Mouse (Mus musculus): ENCODE data around the gene Capn10. TPM values are rescaled to one million over a fixed set of nuclear protein-coding genes. Genes with fewer than 3 reads are reported as not detected.
"Not testable (repeated sequence)": the region's sequence is repeated elsewhere in the genome, so short reads cannot be mapped to it uniquely, and the experiment has no call there.

Capn10 gene
- polyA plus RNA-seq, 1 experiment from 2014 or later, result 31.6 TPM

DNA sequence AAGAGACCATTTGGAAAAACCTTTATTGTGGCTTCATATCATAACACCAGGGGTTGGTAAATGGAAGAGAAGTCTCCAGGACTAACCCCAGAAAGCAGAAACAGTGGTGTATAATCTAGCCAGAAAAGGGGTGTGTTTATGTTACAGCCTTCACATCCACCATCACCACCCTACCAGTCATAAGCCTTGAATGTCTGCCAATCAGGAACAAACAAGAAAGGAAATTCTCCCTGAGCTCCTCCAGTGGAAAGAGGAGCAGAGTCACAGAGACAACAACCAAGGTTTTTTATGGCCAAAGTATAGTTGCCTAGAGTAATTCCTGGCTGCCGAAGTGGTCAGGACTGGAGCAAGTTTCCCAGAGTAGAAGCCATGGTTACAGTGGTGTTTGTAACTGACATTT, 24.8 kb downstream of the Capn10 start:
- H3K9ac ChIP-seq (ENCODE audit: low read depth, low read length), result no peak overlapping the region
- no peak for TF ChIP-seq CTCF (IDR thresholded peaks at IDR 0.05; ENCODE audit: low read depth)
- ATAC-seq, result no peak
- 66% methylated on average over 1 of the region's 1 CpGs for WGBS
- no peak overlapping the region for H3K4me2 ChIP-seq (replicated peaks; ENCODE audit: low read depth)
- H3K27me3 ChIP-seq (replicated peaks; ENCODE audit: control insufficient read depth, insufficient read depth, low read length), result no peaks in the 10 kb centered on the region
- no peak overlapping the region for H3K4me3 ChIP-seq (ENCODE audit: low read depth, low read length)
- H3K27ac ChIP-seq (ENCODE audit: low read depth, low read length), result no peak overlapping the region
- H3K9me3 ChIP-seq (ENCODE audit: control insufficient read depth), result no peaks in the 10 kb centered on the region
- no peaks in the 10 kb centered on the region for H3K4me1 ChIP-seq (replicated peaks; ENCODE audit: control insufficient read depth, insufficient read depth, low read length)
- H3K36me3 ChIP-seq (ENCODE audit: control insufficient read depth, insufficient read depth), result no peaks in the 10 kb centered on the region

DNA sequence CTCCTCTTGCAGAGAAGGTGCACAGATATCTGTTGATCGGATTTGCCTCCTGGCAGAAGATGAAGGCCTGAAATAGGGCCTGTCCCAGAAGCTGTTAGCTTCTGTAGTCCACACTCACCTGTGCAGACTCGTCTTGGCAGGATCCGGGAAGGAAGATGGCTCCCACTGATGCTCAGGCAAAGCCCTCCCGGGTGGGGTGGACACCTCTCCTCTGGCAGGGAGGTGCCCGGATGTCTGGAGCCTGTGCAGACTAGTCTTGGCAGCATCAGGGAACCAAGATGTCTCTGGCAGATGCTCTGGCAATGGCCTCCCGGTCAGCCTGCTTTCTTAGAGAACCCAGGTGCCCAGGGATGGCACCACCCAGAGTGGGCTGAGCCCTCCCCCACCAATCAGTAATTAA, 36.6 kb downstream of the Capn10 start:
- H3K9ac ChIP-seq (ENCODE audit: low read depth, low read length); H3K27me3 ChIP-seq (replicated peaks; ENCODE audit: control insufficient read depth, insufficient read depth, low read length); H3K4me2 ChIP-seq (replicated peaks; ENCODE audit: low read depth); H3K36me3 ChIP-seq (ENCODE audit: control insufficient read depth, insufficient read depth); H3K9me3 ChIP-seq (ENCODE audit: control insufficient read depth); H3K4me1 ChIP-seq (replicated peaks; ENCODE audit: control insufficient read depth, insufficient read depth, low read length); H3K4me3 ChIP-seq (ENCODE audit: low read depth, low read length); ATAC-seq; H3K27ac ChIP-seq (ENCODE audit: low read depth, low read length): not testable (repeated sequence)
- 88% methylated on average over 6 of the region's 6 CpGs for WGBS

DNA sequence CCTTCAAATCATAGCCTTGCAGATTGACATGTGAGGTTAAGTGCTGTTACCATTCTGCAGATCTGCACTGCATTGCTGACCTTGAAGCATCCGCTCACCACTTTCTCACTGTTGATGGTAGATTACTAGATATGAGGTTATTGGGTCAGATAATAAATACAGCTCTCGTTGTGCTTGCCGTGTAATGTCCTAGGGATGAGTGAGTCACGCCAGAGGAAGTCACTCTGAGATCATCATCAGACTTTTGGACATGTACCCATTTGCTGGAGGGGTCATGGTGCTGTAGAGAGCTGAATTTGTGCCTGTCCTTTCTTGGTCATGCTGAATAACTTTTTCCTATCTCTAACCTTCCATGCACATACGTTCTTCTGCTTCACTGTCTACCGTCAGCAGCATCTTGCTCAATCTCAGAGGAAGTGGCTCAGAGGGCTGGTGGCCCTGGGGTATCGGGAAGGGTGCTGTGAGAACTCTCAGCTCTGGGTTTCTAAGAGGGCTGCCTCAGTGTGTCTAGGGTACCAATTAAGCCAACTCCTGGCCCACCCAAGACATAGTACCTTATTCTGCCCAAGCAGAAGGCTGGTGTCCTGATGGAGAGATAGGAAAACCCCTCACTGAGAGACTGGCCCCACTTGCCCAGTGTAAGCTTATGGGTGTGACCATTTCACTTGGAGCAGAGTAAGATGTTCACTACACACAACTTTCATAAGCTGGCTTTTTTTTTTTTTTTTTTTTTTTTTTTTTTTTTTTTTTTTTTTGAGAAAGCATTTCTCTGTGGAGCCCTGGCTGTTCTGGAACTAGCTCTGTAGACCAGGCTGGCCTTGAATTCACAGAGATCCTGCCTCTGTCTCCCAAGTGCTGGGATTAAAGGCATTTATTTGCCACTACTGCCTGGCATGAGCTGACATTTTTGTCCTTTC, 38.0 kb downstream of the Capn10 start:
- Histone ChIP-seq H3K4me2 (replicated peaks; ENCODE audit: low read depth) (no peak overlapping the region), H3K9me3 (ENCODE audit: control insufficient read depth) (no peaks in the 10 kb centered on the region), H3K9ac (ENCODE audit: low read depth, low read length) (no peak overlapping the region), H3K4me1 (replicated peaks; ENCODE audit: control insufficient read depth, insufficient read depth, low read length) (no peaks in the 10 kb centered on the region), H3K27ac (ENCODE audit: low read depth, low read length) (no peak overlapping the region), H3K27me3 (replicated peaks; ENCODE audit: control insufficient read depth, insufficient read depth, low read length) (no peaks in the 10 kb centered on the region), H3K4me3 (ENCODE audit: low read depth, low read length) (no peak overlapping the region), H3K36me3 (ENCODE audit: control insufficient read depth, insufficient read depth) (no peaks in the 10 kb centered on the region)
- ATAC-seq, result no peak
- 73% methylated on average over 7 of the region's 7 CpGs for WGBS
- TF ChIP-seq CTCF (IDR thresholded peaks at IDR 0.05; ENCODE audit: low read depth), result no peak

DNA sequence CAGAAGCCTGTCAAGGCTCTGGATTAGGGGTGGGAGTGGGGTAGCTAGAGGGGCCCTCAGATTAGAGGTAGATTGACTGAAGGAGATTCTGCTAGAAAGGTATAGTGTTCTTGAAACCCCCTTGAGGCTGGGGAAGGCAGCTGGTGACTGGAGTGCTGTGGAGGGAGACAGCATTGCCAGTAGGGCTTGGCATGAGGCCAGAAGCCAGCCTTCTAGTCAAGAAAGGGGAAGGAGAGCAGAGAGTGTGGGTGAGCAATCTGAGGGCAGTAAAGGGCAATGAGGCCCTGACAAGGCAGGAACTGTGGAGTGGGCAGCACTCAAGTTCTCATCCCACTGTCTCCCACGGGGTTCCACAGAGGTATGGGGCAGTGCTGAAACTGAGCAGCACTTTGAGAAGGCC, 38.7 kb downstream of the Capn10 start:
- Histone ChIP-seq H3K4me3 (ENCODE audit: low read depth, low read length) (no peak overlapping the region), H3K36me3 (ENCODE audit: control insufficient read depth, insufficient read depth) (no peaks in the 10 kb centered on the region), H3K27me3 (replicated peaks; ENCODE audit: control insufficient read depth, insufficient read depth, low read length) (no peaks in the 10 kb centered on the region), H3K4me2 (replicated peaks; ENCODE audit: low read depth) (no peak overlapping the region), H3K4me1 (replicated peaks; ENCODE audit: control insufficient read depth, insufficient read depth, low read length) (no peaks in the 10 kb centered on the region), H3K27ac (ENCODE audit: low read depth, low read length) (no peak overlapping the region), H3K9ac (ENCODE audit: low read depth, low read length) (no peak overlapping the region), H3K9me3 (ENCODE audit: control insufficient read depth) (no peaks in the 10 kb centered on the region)
- TF ChIP-seq CTCF (IDR thresholded peaks at IDR 0.05; ENCODE audit: low read depth), result no peak
- 67% methylated on average over 1 of the region's 1 CpGs for WGBS
- peak; percentile 25; the same call in 1 of the 2 replicates for ATAC-seq

DNA sequence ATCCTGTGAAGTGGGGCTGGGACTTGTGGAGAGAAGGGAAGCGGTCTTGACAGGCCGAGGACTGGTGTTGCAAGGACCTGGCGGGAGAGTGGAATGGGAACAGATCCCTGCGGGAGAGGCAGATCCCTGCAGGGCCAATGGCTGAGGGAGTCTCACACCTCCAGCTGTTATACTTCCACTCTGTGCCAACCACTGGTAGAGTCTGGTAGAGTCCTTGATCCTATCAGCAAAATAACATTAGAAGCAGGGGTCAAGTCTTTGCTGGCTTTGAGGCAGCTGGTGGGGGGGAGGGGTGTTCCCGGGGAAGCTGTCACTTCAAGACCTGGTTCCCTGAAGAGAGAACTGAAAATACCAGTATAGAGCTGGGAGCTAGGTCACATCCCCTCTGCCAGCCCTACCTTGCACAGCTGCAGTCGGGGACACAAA, 42.0 kb downstream of the Capn10 start:
- H3K9ac ChIP-seq (ENCODE audit: low read depth, low read length), result no peak overlapping the region
- no peak for TF ChIP-seq CTCF (IDR thresholded peaks at IDR 0.05; ENCODE audit: low read depth)
- no peak overlapping the region for H3K27ac ChIP-seq (ENCODE audit: low read depth, low read length)
- WGBS, result 59% methylated on average over 6 of the region's 6 CpGs
- no peaks in the 10 kb centered on the region for H3K36me3 ChIP-seq (ENCODE audit: control insufficient read depth, insufficient read depth)
- no peaks in the 10 kb centered on the region for H3K4me1 ChIP-seq (replicated peaks; ENCODE audit: control insufficient read depth, insufficient read depth, low read length)
- no peak overlapping the region for H3K4me3 ChIP-seq (ENCODE audit: low read depth, low read length)
- H3K9me3 ChIP-seq (ENCODE audit: control insufficient read depth), result no peaks in the 10 kb centered on the region
- no peak overlapping the region for H3K4me2 ChIP-seq (replicated peaks; ENCODE audit: low read depth)
- no peaks in the 10 kb centered on the region for H3K27me3 ChIP-seq (replicated peaks; ENCODE audit: control insufficient read depth, insufficient read depth, low read length)
- no peak for ATAC-seq

DNA sequence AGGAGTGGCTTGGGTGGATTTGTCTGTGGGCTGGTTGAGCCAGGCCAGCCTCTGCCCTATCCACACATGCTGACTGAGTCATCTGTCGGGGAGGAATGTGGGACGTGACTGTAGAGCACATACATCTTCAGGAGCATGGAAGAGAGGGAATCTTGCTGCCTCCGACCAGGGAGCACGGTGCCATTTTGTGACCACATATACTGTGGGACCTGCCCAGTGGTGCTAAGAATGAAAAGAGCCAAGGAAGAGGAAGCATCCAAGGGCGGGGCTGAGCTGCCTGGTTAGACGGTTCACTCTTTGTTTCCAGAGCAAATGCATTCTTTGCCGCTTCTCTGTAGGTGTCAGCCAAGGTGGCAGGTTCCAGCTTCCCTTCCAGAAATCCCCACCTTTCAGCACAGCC, 44.5 kb downstream of the Capn10 start:
- H3K9me3 ChIP-seq (ENCODE audit: control insufficient read depth), result no peaks in the 10 kb centered on the region
- H3K27ac ChIP-seq (ENCODE audit: low read depth, low read length), result no peak overlapping the region
- TF ChIP-seq CTCF (IDR thresholded peaks at IDR 0.05; ENCODE audit: low read depth), result no peak
- no peak overlapping the region for H3K4me2 ChIP-seq (replicated peaks; ENCODE audit: low read depth)
- no peak overlapping the region for H3K9ac ChIP-seq (ENCODE audit: low read depth, low read length)
- no peak overlapping the region for H3K4me3 ChIP-seq (ENCODE audit: low read depth, low read length)
- H3K36me3 ChIP-seq (ENCODE audit: control insufficient read depth, insufficient read depth), result no peaks in the 10 kb centered on the region; the same call in 1 of the 2 replicates
- WGBS, result 34% methylated on average over 7 of the region's 7 CpGs
- H3K4me1 ChIP-seq (replicated peaks; ENCODE audit: control insufficient read depth, insufficient read depth, low read length), result no peaks in the 10 kb centered on the region
- H3K27me3 ChIP-seq (replicated peaks; ENCODE audit: control insufficient read depth, insufficient read depth, low read length), result no peaks in the 10 kb centered on the region
- ATAC-seq, result no peak
